Mouse (Mus musculus) left cerebral cortex, postnatal 4 days (tissue): ENCODE measurements around the gene Hira. TPM values are rescaled to one million over a fixed set of nuclear protein-coding genes. Genes with fewer than 3 reads are reported as not detected.
"Not testable (repeated sequence)": the region's sequence is repeated elsewhere in the genome, so short reads cannot be mapped to it uniquely, and the experiment has no call there.

Experiments used
- DNase-seq: peaks from one replicate; pipeline ENCODE4 v3.0.0-alpha.2; 2022
- intact Hi-C: fragments of 180-260 bp; cut with DNase I; formaldehyde crosslinking; loops from one replicate; pipeline ENCODE4 v1.15.1; 2025
- total RNA-seq, 2 experiments: library from RNA; stranded (reverse); gene quantifications; 2 replicates each; pipeline ENCODE4 v1.2.3; 2021

Hira gene
- total RNA-seq, result 100 to 1,000 TPM; 133 to 134 TPM

DNA sequence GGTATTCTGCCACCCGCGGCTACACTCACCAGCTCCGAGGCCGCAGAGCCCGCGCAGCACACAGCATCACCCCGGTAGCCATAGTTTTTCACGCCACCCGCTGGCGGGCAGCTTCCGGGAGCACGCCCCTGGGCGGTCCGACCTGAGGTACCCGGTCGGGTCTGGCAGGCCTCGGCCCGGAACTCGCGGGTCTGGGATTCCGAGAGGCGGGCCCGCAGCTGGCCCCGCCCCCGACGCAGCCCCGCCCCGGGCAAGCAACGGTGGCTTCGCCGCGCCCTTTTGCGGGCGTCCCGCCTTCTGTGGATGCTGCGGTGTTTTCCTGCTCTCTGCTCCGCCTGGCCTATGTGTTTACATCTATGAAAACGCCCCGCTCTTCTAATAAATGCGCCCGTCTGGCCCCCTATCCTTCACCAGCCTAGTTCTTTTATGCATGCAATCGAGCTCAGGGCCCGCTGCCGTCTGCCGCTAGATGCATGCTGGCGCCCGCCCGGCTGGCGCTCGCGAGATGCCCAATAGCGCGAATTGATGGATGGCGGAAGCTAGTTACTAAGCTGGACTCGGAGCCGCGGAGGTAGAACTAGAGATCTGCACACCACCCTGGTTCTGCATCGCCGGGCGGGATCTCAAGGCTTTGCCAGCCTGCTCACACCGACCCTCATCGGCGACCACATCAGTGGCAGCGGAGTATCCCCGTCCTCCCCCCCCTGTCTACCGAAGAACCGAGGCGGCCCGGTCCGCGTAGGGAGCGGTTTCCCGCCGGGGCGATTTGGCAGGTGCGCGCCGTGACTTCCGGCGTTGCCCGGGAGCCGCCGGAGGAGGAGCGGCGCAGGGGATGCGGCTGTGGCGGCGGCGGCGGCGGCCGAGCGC lies at the start of gene Hira, which contains the start of gene Mrpl40:
Gene Hira (plus strand): TSS at position 596 of the 867 bp plus-strand sequence.
Gene Mrpl40 (minus strand): TSS at position 421 of the 867 bp plus-strand sequence.
- DNase-seq, result peak; percentile 93
- intact Hi-C loops, result no loop called here

DNA sequence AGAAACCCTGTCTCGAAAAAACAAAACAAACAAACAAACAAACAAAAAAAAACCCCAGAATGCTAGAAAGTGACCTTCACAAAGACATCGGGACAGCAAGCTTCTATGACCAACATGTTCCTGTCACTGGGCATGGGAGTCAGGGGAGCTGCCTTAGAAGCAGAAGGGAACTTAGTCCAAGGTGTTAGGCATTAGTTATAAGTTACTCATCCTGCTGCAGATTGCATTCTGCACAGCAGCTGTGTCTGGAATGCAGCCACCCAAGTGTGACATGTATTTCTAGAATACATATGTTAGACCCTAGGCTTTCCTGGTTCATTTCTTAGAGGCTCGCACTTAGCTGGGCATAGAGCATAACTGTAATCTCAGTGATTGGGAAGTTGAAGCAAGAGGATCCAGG lies 48.2 kb upstream of the Hira start:
- DNase-seq, result no peak
- intact Hi-C loops, result no loop called here

DNA sequence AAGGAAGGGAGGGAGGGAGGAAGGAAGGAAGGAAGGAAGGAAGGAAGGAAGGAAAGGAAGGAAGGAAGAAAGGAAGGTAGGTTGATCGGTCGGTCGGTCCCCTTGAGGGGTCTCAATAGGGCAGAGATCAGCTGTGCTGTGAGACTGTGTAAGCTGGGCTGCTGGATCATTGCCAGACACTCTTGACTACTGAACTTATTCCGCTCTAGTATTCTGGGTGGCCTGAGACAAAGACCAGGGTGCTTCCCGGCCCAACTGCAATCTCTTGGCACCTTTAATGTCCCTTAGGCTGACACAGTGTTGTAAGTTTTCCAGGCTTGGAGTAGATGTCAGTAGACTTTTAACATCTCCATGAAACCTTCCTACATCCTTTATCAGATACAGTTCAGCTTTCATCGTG lies 47.7 kb upstream of the Hira start:
- no peak for DNase-seq
- intact Hi-C loops, result no loop called here

DNA sequence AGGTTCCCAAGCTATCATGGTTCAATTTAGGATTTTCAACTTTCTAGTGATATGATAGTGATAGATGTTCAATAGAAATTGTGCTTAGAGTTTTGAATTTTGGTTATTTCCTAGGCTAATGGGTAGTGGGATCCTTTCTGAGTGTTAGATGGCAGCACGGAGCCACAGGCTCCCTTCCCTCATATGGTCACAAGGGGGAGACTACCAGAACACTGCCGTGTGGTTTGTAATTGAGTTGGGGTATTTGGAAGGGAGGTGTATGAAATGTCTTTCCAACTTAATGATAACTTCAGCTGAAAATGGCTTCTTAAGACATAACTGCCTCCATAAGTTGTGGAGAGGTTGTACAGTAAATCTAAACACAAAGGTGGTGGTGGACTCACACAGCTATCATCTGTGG lies 43.4 kb upstream of the Hira start:
- DNase-seq, result no peak
- intact Hi-C loops, result no loop called here

DNA sequence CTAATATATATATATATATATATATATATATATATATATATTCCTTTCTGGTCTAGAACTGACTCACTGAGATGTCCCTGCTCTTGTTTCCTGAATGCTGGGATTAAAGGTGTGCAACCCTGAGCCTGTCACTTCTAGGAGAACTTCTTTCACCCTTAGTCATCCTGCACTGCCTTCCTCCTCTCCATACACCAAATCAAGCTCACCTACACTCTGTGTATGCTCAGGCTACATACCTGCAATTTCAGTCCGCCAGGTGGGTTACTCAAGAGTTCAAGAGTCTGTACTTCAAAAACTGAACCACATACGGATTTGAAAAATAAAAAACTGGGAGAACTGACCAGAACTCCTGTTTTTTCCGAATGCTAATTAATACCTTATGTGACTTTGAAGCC lies 40.8 kb upstream of the Hira start:
- intact Hi-C loops, result no loop called here
- DNase-seq, result no peak

DNA sequence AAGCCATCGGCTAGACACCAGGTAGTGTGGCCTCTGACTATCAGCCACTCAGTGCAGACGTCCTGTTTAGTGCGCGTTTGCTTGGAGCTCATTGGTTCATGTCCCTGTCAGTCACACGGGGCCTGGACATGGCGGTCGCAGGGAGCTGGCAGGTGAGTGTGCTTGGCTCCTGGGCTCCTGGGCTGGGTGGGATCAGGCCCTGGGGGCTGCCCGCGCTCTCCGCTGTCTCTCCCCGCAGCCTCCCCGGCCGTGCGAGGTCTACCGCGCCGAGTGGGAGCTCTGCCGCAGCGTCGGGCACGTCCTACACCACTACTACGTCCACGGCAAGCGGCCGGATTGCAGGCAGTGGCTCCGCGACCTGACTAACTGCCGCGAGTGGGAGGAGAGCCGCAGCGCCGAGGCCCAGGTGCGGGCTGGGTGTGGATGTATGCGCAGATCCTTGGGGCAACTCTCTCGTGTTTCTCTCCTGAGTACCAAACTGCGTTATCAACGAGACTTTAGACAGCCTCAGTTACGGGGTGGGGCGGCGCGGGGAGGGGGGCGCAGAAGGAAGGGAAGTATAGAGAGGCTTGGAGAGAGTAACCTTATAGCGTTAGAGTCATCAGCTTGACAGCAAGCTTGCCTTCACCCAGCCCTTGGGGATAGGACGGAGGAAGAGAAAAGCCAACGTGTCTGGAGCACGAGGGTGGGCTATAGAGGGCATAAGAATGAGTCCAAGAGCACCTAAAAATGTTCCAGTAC lies 40.2 kb upstream of the Hira start, which contains the start of the genes 2510002D24Rik and Gm28539:
Gene 2510002D24Rik (plus strand): TSS at position 111 of the 741 bp plus-strand sequence.
Gene Gm28539 (plus strand): TSS at position 117 of the 741 bp plus-strand sequence.
- DNase-seq, result peak; percentile 95
- intact Hi-C loops, result no loop called here

DNA sequence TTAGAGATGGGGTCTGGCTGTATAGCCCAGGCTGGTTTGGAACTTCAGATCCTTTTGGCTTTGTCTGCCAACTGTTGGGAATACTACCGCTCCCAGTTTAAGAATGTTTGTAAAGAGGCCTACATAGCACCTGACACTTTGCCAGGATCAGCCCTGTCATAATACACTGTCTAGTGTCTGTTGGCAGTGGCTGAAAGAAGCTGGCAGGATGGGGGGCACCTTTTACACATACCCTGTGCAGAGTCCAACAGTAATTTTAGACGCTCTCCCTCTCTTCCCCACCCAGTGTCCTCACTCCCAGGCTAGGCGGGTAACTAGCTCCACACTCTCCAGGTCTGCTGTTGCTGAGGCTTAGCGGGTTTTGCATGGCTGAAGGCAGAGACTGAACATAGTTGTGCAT lies 38.5 kb upstream of the Hira start:
- intact Hi-C loops, result no loop called here
- no peak for DNase-seq

DNA sequence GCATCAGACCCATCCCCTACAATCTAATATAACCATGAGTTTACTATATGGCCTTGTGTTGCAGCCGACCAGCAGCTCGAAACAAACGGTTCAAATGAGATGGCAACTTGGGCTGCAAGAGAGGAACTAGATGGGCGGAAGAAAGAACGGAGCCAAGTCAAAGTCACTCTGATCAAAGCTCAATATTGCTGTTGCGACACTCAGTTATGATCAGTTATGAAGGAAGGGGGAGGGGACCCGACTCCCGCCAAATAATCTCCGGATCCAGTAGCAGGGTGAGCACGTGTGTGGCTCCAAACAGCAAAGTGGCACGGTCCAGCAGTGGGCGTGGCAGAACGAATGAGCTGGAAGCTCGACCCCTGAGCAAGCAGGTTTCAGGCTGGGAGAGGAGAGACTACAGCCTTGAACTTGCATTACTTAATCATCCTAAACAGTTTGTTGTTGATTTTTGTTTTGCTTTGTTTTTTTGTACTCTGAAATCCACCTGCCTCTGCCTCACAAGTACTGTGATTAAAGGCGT lies 30.5 kb upstream of the Hira start:
- DNase-seq, result no peak
- intact Hi-C loops, result no loop called here

DNA sequence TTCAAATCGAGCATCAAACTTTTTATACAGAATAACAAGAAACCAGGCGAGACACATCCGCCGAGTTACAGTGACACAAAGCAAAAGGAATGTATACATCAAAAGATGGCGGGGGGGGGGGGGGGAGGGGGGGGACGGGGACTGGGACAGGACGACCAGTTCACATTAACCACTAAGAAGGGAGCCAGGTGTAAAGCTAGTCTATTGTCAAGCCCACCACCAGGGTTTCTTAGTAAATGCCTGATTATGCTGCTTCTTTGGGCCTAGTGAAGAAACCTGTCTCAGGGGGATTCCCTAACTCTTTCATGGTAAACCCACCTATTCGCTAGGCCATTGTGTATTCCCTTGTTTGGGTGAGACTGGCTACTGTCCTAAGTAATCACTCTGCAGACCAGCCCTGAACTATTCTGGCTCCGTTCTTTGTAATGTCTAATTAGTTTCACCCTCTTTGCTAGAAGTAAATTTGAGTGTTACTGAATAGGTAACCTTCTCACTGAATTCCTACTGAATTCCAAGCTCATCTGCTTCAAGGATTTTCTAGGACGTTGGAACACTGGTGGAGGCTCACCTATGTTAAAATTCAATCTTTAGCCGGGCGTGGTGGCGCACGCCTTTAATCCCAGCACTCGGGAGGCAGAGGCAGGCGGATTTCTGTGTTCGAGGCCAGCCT lies 27.2 kb upstream of the Hira start:
- DNase-seq, intact Hi-C loops: not testable (repeated sequence)

DNA sequence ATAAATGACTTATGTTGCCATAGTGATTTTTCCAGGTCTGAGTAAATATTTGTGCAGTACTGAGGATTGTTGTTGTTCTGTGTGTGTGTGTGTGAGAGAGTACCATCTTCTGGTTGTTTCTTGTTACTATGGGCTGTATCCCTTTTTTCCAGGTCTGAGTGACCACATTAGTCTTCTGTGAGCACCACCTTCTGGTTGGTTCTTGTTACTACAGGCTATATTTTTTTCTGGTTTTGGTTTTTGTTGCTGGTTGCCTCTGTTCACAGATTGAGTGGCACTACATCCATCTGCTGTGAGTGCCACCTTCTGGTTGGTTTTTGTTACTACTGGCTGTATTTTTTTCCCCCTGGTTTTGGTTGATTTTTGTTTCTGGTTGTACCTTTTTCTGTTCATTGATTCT lies 18.3 kb upstream of the Hira start:
- no peak for DNase-seq
- intact Hi-C loops, result no loop called here

DNA sequence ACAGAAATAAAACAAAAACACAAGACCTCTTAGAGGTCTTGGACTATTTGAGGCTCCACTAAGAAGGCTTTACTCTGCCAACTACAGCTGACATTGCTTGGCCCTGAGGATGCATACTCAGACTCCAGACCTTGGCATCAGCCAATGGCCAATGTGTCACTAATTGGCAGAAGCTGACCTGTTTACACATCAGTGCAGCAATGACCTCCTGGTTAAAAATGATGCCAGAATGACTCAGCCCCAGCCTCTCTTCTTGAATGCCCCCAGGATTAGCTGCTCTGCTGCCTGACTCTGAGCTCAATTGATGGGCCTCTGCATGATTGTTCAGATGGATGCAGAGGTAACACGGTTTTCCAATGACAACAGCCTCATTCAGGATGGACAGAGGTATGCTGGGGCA lies 16.7 kb upstream of the Hira start:
- intact Hi-C loops, result no loop called here

DNA sequence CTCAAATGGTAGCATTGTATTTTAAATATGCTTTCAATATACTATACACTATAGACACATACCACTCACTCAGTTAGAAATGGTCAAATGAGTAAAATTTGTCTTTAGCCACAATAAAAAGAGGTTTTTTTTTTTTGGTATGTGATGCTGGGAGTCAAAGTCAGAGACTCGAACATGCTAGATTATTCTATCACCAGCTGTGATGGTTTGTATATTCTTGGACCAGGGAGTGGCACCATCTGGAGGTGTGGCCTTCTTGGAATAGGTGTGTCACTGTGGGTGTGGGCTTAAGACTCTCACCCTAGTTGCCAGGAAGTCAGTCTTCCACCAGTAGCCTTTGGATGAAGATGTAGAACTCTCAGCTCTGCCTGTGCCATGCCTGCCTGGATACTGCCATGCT lies 6.3 kb upstream of the Hira start:
- intact Hi-C loops, result not testable (repeated sequence)

More for the DNA sequence above, 16.7 kb upstream of the Hira start:
- DNase-seq, result no peak

DNA sequence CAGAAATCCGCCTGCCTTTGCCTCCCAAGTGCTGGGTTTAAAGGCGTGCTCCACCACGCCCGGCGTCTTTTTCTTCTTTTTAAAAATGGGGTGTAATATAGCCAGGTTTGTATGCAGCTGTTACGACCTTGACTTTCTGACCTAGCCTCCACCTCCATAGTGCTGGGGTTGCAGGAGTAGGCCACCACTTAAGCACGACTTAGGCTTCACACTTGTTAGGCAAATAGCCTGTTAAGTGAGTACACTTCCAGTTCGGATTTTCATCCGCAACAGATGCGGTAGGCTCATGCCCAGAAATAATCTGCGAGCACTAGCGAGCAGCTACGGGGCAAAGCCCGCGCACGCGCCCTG lies 771 bp upstream of the Hira start:
- DNase-seq, result no peak
- intact Hi-C loops, result no loop called here

More for the DNA sequence above, 6.3 kb upstream of the Hira start:
- not testable (repeated sequence) for DNase-seq

DNA sequence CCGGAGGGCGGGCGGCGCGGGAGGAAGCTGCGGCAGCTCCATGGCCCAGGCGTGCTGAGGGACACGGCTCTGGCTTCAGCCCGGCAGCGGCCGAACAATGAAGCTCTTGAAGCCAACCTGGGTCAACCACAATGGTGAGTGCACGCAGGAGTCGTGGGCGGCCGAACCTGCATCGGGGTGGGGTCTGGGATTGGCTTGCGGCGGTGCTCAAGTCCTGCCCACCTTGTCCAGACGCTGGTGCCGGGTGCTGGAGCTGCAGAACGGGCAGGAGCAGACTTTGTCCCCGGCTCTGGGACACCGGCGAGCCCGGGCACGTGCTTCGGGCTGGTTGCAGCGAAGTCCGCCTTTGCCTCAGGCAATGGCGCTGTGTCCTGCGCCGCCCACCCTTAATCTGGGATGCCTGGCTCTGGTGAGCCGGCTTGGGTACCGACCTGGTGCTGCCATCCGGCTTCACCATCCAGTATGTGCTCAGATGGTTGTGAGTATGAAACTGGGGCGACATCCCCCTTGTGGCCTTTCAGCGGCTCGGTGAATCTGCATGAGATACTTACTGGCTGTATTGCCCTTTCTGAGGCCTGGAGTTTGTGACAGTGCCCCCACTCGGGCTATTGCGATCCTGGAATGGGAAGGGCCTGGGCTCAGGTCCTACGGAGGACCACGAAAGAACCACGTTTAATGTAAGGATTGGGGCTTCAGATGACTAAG lies 701 bp downstream of the Hira start:
- peak; percentile 76 for DNase-seq
- intact Hi-C loops, result no loop called here

DNA sequence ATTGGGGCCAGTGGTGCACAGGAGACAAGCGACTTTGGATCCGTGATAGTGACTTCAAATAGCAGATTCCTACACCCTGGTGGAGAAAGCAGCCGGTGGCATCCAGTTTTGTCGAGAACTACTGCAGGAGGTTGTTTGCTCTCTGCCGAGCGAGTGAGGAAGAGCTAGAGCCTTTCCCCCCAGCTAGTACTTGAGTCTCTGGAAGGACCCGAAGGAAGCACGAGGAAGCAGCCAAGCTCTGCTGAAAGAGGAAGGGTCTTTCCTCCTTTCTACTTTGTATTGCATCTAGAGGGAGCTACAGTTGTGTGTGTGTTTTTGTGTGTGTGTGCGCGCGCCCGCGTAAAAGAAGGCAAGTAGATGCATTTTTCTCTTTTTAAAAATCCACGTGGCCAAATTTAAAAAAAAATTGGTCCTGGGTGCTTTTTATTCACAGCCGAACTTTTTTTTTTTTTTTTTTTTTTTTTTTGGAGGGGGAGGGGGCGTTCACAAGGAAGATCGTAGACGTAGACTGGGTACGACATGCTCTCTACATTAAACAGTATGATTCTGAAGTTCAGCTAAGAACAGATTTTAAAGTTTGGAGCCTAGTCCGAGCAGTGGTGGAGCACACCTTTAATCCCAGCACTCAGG lies 1.4 kb downstream of the Hira start:
- intact Hi-C loops, result no loop called here
- no peak for DNase-seq

DNA sequence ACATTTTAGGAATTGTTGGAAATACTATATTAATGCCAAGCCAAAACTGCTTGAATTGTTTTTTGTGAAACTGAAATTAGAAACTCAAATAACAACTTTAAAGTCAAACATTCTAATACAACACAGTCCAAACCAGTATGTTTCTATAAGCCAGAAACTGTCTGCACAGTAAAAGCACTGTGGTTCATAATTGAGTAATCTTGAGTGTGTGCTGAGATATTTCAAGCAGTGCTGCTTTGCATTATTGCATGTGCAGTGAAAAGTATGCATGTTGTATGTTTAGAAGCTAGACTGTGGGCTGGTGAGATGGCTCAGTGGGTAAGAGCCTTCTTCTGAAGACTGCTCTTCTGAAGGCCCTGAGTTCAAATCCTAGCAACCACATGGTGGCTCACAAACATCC lies 7.2 kb downstream of the Hira start:
- intact Hi-C loops, result no loop called here
- no peak for DNase-seq

DNA sequence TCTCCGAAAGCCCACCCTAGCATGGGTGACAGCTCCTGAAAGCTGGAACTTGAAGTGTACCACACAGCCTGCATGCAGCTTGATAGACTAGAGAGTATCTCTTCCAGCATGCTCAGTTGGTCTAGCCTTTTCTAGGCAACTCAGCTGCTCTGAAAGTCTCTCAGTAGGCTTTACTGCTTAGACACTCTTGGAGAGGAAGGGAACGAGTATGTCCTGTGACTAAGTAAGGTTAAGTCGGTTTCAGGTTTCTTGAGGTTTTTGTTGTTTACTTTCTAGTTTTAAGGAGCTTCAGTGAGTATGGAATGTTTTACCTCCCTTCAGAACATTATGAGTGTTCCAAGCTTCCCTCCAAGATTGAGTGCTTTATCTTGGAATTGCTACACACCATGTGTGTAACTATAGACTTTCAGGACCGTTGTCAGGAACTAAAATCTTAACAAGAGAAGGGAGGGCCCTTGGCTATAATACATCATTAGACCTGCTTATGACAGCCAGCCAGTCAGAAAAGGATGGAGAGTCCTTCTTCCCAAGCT lies 17.1 kb downstream of the Hira start:
- DNase-seq, result no peak
- intact Hi-C loops, result no loop called here

DNA sequence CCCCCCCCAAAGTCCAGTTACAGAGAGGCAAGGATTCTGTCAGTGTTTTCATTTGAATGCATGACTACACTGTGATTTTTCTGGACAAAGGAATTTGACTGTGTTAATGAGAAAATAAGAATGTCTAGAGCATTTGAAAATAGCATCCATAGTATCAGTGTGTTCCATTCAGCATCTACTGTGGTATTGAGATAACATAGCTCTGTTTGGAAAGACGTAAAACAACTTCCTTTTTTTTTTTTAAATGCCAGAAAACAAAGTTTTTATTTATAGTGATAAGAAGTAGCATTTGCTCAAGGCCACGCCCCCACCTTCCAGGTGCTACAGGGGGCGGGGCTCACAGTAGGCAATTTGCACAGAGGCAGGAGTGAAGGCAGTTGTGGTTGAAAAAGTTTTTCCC lies 18.4 kb downstream of the Hira start:
- intact Hi-C loops, result no loop called here
- DNase-seq, result no peak

DNA sequence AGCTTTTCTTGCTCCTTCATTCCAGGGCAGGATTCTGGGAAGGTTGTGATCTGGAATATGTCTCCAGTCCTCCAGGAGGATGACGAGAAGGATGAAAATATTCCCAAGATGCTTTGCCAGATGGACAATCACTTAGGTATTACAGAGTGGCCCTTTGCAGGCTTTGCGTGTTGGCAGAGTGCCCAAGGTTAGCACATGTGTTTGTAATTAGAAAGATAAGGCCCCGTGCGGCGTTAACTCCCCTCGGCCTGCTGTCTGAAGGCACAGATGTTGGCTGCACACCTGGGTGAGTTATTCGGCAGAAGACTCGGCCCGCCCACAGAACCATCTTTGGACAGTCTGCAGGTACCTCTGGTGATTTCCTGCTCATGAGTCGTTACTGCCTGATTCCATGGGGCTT lies 19.6 kb downstream of the Hira start:
- DNase-seq, result no peak
- intact Hi-C loops, result no loop called here

DNA sequence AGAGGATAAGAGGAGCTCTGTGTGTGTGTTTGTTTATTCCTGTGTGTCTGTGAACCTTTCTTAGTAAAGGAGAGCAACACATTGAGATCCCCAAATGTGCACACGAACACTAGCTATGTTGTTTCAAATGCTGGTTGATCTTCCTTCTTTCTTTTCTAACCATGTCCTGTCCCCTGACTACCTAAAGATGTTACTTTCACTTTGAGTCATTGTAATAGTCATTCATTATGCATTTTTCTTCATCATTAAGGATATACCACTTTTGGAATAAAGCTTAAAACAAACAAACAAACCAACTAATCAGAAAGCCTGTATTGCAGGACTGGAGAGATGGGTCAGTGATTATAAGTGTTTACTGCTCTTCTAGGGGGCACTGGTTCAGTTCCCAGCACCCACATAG lies 28.8 kb downstream of the Hira start:
- intact Hi-C loops, result no loop called here

More for the DNA sequence above, 28.8 kb downstream of the Hira start:
- DNase-seq, result no peak
